Mouse (Mus musculus) left cerebral cortex, adult 11 months (tissue): Measurements from ENCODE around the gene Gm21708.
"Not testable (repeated sequence)": the region's sequence is repeated elsewhere in the genome, so short reads cannot be mapped to it uniquely, and the experiment has no call there.

Source experiments
- DNase-seq: peaks from one replicate; pipeline ENCODE4 v3.0.0; 2022; ENCODE audit warnings: low spot score

The Gm21708 gene

DNA sequence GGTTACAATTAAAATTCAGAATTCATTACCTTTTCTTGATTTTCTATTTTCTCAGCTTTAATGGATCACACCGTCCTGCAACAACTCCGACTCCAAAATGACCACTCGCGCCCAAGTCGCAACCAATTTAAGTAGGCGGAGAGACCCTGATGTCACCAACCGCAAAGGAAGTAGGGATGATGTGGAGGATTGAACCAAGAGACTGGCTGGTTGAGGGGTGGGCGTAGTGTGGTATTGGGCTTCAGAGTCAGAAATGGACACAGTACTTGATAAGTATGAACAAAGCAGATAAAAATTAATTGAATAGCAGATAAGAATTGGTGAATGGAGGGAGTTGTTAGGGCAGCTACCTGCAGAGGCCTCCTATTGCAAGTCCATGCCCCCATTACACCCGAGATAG is at the start of gene Gm21708, which contains the start of gene Gm21704:
Gene Gm21708, minus strand, starts transcription at position 101 of the 400 bp plus-strand sequence.
Gene Gm21704, minus strand, starts transcription at position 101 of the 400 bp plus-strand sequence.
- not testable (repeated sequence) for DNase-seq
